Mouse (Mus musculus) heart, embryonic 15.5 days (tissue): ENCODE results near the gene Cfap299. TPM values are rescaled to one million over a fixed set of nuclear protein-coding genes. Genes with fewer than 3 reads are reported as not detected.

Experiments used
- ATAC-seq: fragments of 200-750 bp; cut with Nextera tagmentation; replicated peaks from 2 replicates; pipeline ENCODE4 v1.8.0; 2017; ENCODE audit warnings: low read depth, moderate TSS enrichment; ENCODE audit not compliant: insufficient number of reproducible peaks, insufficient read depth, low FRiP score
- H3K27ac ChIP-seq: fragments of 300-500 bp; sonication (generic); 2 replicates; pipeline ENCODE4 v1.5.1; 2015; ENCODE audit warnings: mild to moderate bottlenecking, inconsistent platforms
- H3K27me3 ChIP-seq: fragments of 300-500 bp; sonication (generic); 2 replicates; pipeline ENCODE4 v1.6.1; 2015; ENCODE audit warnings: inconsistent platforms
- H3K36me3 ChIP-seq: fragments of 300-500 bp; sonication (generic); 2 replicates; pipeline ENCODE4 v1.6.1; 2015; ENCODE audit warnings: mild to moderate bottlenecking, inconsistent platforms
- H3K4me1 ChIP-seq: fragments of 300-500 bp; sonication (generic); replicated peaks from 2 replicates; pipeline ENCODE4 v1.6.1; 2015; ENCODE audit warnings: inconsistent platforms
- H3K4me2 ChIP-seq: fragments of 300-500 bp; sonication (generic); 2 replicates; pipeline ENCODE4 v1.6.1; 2015; ENCODE audit warnings: inconsistent platforms, mild to moderate bottlenecking, moderate library complexity
- H3K4me3 ChIP-seq: fragments of 300-500 bp; sonication (generic); 2 replicates; pipeline ENCODE4 v1.5.1; 2015; ENCODE audit warnings: mild to moderate bottlenecking, inconsistent platforms
- H3K9ac ChIP-seq: fragments of 300-500 bp; sonication (generic); 2 replicates; pipeline ENCODE4 v1.6.1; 2015; ENCODE audit warnings: mild to moderate bottlenecking, inconsistent platforms
- H3K9me3 ChIP-seq: fragments of 300-500 bp; sonication (generic); replicated peaks from 2 replicates; pipeline ENCODE4 v1.6.1; 2016; ENCODE audit warnings: inconsistent platforms
- WGBS: fragments of 180-500 bp; shearing (Covaris S2); methylation state at CpG from one replicate; pipeline ENCODE4 v1.1.7; 2015; ENCODE audit warnings: mixed read lengths; 5-methylcytosine and 5-hydroxymethylcytosine counted together
- polyA plus RNA-seq: library from polyadenylated mRNA; unstranded; fragments of >200 nt; fragmentation: Nextera tagmentation; extraction: Ambion mirVana; gene quantifications from 2 replicates; pipeline ENCODE4 v1.2.1, GENCODE M21; 2015

Cfap299 gene
- polyA plus RNA-seq, 1 experiment from 2014 or later, result not detected

DNA sequence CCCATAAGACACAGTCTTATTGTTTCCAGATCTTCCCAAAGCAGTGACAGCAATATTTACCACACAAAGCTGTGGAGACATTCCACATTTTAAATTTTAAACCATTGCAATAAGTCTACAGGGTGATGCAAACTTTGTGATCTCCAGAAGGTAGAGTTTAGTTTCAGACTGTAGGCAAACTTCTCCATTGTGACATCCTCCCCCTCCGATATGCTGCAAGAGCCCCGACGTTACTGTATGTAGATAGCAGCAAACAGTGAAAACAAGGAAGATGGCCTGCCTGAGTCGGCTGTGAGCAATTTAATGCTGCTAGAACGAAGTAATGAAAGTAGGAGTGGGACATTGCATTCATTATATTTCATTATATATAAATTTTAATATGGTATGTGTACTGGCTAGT lies 359.1 kb downstream of the Cfap299 start:
- Histone ChIP-seq H3K27me3 (no peaks in the 10 kb centered on the region), H3K4me3 (no peak overlapping the region), H3K4me2 (no peak overlapping the region), H3K36me3 (no peaks in the 10 kb centered on the region), H3K27ac (no peak overlapping the region), H3K9ac (no peak overlapping the region), H3K9me3 (no peaks in the 10 kb centered on the region), H3K4me1 (no peaks in the 10 kb centered on the region)
- no peak for ATAC-seq
- WGBS, result 86% methylated on average over 5 of the region's 5 CpGs

DNA sequence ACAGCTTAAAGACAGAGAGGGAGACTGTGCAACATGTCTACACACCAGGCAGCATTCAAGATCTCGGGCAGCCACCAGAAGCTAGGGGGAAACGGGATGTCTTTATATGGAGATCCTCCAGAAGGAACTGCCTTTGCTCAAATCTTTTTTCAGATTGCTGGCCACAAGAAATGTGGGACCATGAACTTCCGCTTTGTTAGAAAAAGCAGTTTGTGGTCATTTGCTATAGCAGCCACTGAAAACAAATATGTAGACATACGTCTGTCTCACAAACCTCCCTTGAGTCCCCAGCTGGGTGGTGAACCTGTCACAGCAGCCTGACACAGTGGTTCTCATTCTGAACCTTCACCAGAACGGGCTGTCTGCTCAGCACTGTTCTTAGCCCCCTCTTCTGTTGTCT lies 363.0 kb downstream of the Cfap299 start:
- no peaks in the 10 kb centered on the region for H3K9me3 ChIP-seq
- H3K27ac ChIP-seq, result no peak overlapping the region
- H3K4me2 ChIP-seq, result no peak overlapping the region
- WGBS, result 43% methylated on average over 5 of the region's 5 CpGs
- H3K4me3 ChIP-seq, result no peak overlapping the region
- H3K36me3 ChIP-seq, result no peaks in the 10 kb centered on the region
- no peak for ATAC-seq
- H3K9ac ChIP-seq, result no peak overlapping the region
- no peaks in the 10 kb centered on the region for H3K27me3 ChIP-seq
- no peaks in the 10 kb centered on the region for H3K4me1 ChIP-seq

DNA sequence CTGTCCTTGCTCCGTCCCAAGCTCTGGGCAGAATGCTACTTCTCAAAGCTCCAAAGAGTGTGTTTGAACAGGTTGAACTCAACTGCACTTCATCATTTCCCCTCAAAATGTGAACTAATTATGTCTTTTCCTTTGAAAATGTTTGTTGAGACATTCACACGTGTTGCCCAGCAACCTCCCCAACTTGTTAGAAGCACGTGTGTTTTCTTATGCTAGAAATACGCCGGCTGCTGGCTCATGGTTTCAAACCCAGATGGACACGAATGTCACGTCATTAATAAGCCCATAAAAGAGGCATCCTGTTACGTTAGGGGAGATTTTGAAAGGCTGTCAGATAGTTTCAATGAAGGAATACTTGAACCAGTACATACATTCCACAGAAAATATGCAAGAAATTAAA lies 367.2 kb downstream of the Cfap299 start:
- WGBS, result 69% methylated on average over 8 of the region's 8 CpGs
- Histone ChIP-seq H3K4me1 (no peaks in the 10 kb centered on the region), H3K27ac (no peak overlapping the region), H3K4me2 (no peak overlapping the region), H3K9ac (no peak overlapping the region), H3K36me3 (no peaks in the 10 kb centered on the region), H3K4me3 (no peak overlapping the region), H3K9me3 (no peaks in the 10 kb centered on the region), H3K27me3 (no peaks in the 10 kb centered on the region)
- ATAC-seq, result no peak

DNA sequence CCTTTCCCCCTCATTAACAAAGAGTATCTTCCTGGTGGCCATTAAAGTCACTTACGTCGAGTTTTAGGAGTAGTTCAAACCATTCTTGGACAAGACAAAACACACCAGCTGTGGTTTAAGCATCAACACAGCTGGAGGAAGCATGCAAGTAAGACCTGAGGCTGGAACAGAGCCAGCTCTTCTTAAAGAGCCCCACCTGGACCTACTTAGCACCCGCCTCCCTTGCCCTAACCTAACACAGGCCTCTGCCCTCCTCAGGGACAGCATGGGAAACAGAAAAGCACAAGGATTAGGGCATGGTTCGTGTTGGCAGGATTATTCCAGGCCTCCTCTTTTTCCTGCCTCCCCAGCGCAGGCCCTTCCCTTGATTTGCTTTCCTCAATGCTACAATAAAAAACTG lies 374.9 kb downstream of the Cfap299 start:
- no peak for ATAC-seq

DNA sequence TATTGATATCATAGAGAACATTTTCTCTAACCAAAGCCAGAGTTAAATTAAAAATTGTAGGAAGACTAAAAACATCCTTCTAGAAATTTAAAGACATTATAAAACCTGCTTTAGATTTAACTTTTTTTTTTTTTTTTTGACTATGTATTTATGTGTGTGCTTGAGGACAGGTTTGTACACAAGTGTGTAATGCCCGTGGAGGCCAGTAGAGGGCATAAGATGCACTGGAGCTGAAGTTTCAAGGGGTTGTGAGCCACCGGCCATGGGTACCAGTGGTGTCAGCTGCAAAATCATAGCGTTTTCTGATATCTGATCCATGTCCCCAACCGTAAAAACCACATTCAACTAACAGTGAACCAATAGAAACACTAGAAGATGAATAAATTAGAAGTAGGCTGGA lies 377.5 kb downstream of the Cfap299 start:
- Histone ChIP-seq H3K27me3 (no peaks in the 10 kb centered on the region), H3K4me3 (no peak overlapping the region), H3K27ac (no peak overlapping the region), H3K36me3 (no peaks in the 10 kb centered on the region), H3K4me2 (no peak overlapping the region), H3K9ac (no peak overlapping the region), H3K9me3 (no peaks in the 10 kb centered on the region), H3K4me1 (no peaks in the 10 kb centered on the region)
- WGBS, result 78% methylated on average over 4 of the region's 4 CpGs
- no peak for ATAC-seq

More for the DNA sequence above, 374.9 kb downstream of the Cfap299 start:
- Histone ChIP-seq H3K27me3 (no peaks in the 10 kb centered on the region), H3K4me2 (no peak overlapping the region), H3K36me3 (no peaks in the 10 kb centered on the region), H3K9me3 (no peaks in the 10 kb centered on the region), H3K4me3 (no peak overlapping the region), H3K27ac (no peak overlapping the region), H3K4me1 (no peaks in the 10 kb centered on the region), H3K9ac (no peak overlapping the region)
- WGBS, result 61% methylated on average over 5 of the region's 5 CpGs

DNA sequence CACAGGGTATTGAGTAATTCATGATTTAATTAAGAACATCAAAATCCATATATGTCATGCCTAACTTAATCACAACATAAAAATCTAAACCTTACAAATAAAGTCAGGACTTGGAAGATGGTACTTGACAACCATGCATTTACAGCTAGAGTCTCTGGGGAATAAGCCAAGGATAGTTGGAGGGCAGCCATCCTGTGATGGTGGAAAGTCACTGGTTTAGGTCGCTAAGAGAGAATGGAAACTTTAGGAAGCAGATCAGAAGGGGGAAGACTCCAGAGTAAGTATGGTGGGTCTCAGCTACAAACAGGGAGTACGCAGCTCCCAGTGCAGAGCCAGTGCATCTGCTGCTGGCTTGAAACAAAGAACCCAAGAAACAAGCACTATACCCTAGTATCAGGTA lies 386.3 kb downstream of the Cfap299 start:
- Histone ChIP-seq H3K9ac (no peak overlapping the region), H3K36me3 (no peaks in the 10 kb centered on the region), H3K27me3 (no peaks in the 10 kb centered on the region), H3K4me1 (no peaks in the 10 kb centered on the region), H3K4me3 (no peak overlapping the region), H3K9me3 (no peaks in the 10 kb centered on the region), H3K4me2 (no peak overlapping the region), H3K27ac (no peak overlapping the region)
- 67% methylated on average over 2 of the region's 2 CpGs for WGBS
- ATAC-seq, result no peak

DNA sequence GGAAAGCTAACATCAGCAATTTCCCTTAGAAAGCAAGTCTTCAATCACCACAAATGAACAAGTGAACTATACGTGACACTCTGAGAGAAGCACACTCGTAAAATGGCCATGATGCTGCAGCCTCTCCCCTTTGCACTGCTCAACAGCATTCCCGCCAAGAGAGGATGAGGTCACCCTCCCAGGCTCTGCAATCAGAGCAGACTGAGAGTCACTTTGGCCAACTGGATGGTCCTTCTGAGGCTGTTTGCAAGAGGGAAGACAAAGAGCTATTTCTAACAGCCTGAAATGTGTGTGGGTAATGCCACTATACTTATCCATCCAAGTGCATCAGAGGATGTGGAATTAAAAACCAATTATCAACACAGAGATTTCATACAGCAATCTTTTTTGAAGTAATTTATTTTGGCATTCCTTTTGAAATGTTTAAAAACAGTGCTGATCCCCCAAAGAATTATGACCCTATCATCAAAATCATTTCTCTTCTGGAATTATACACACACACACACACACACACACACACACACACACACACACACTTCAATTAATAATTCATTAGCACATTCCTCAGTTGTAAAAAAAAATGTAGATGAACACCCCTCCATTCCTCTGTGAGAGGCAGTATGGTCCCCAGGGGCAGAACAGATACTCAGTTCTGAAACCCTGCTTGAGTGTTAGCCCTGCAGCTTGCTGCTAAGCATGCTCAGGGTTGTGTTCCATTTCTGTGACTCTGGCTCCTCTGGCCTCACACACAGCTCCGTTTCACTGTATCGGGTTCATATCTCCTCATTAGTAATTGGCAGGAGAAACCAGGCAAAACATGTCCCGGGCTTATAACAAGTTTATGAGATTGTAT lies 403.3 kb downstream of the Cfap299 start:
- no peaks in the 10 kb centered on the region for H3K4me1 ChIP-seq
- H3K27me3 ChIP-seq, result no peaks in the 10 kb centered on the region
- no peak overlapping the region for H3K9ac ChIP-seq
- no peak overlapping the region for H3K27ac ChIP-seq
- WGBS, result 44% methylated on average over 6 of the region's 6 CpGs
- no peak overlapping the region for H3K4me2 ChIP-seq
- no peak; the same call in 1 of the 2 replicates for ATAC-seq
- no peaks in the 10 kb centered on the region for H3K36me3 ChIP-seq
- H3K9me3 ChIP-seq, result no peaks in the 10 kb centered on the region
- no peak overlapping the region for H3K4me3 ChIP-seq

DNA sequence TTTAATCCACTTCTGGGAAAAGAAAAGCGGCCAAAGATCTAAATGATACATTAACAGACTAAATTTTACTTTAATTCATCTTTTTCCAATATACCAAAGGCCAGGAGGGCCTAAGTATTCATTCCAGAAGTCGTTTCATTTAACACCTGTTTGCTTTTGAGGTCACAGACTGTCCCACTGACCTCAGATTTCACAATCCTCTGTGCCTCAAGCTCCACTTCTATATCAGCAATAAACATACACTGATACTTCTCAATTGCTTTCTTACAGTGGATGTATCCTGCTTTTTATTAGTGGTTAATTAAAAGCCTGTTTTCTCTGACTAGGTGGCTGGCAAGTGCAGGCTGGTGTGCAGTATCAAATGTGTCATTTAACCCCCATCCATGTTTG lies 403.9 kb downstream of the Cfap299 start:
- H3K4me1 ChIP-seq, result no peaks in the 10 kb centered on the region
- no peaks in the 10 kb centered on the region for H3K36me3 ChIP-seq
- H3K4me3 ChIP-seq, result no peak overlapping the region
- no peaks in the 10 kb centered on the region for H3K27me3 ChIP-seq
- H3K27ac ChIP-seq, result no peak overlapping the region
- no peak overlapping the region for H3K9ac ChIP-seq
- H3K4me2 ChIP-seq, result no peak overlapping the region
- ATAC-seq, result no peak
- 59% methylated on average over 2 of the region's 2 CpGs for WGBS
- H3K9me3 ChIP-seq, result no peaks in the 10 kb centered on the region

DNA sequence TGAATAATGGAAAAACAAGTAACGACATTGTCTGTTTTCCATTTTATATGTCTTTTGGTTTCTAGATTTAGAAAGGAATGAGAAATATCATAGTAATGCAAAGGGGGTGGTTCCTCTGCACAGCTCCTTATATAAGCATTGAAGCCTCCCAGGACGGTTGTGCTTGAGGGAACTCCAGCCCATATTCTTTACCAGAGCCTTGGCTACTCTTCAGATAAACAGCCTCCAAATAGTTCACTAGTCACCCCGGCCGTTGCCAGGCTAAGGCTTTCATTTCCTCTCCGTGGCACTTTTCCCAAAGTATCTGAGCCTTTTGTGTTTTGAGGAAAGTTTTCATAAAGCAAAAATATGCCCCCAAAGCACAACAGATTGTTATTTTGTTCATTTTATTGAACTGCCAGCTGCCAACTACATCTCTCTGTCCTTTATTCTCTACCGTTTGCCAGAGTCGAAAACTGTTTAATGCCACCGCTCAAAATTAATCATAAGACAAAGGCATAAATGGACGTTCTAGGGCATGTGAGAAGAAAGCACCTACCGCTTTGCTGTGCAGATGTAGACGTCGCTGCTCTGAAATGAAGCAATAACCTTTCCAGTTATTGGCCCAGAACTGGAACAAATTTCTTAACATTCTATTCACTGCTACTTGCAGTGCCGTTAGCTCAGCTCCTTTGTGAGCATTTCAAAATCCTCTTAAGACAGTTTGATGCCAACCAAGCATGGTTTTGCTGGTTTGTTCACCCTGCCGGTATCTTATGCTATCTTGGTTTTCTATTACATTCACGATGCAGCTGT lies 433.0 kb downstream of the Cfap299 start:
- WGBS, result 76% methylated on average over 15 of the region's 15 CpGs
- no peaks in the 10 kb centered on the region for H3K4me1 ChIP-seq
- no peaks in the 10 kb centered on the region for H3K36me3 ChIP-seq
- H3K4me3 ChIP-seq, result no peak overlapping the region
- H3K27me3 ChIP-seq, result no peaks in the 10 kb centered on the region
- H3K4me2 ChIP-seq, result no peak overlapping the region
- H3K9me3 ChIP-seq, result no peaks in the 10 kb centered on the region
- H3K27ac ChIP-seq, result no peak overlapping the region
- H3K9ac ChIP-seq, result no peak overlapping the region
- ATAC-seq, result no peak

DNA sequence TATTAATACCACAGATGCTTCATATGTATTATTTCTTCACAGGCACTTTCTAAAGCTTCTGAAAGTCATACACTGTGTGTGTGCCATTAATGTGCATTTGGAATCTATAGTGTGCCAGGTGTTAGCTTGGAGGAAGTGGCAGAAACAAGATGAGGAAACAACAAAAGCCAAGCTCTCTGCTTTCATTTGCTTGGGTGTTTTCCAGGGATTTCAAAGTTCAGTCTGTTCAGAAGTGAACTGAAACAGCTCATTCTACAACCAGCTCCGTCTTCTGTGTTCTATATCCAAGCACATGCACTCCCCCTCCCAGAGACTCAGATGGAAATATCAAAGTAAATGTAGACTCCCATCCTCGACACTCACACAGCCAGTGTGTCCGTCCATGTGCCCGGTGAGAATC lies 449.5 kb downstream of the Cfap299 start:
- ATAC-seq, result no peak

DNA sequence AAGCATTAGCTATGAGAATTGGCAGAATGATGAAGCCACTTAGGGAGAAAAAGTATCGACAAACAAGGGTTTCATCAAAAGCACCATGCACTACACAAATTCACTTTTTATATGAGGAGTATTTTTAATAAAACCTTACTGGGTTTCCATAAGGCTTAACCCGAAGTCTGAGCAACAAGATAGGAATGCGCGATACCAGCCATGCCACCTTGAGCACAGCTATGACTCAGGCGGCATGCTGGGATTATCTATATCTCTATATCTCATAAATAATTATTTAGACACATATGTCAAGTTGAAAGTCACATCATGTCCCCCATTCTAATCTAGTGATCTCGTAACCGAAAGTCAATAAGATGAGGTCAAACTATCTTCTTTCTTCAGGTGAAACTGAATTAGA lies 453.0 kb downstream of the Cfap299 start:
- Histone ChIP-seq H3K36me3 (no peaks in the 10 kb centered on the region), H3K27me3 (no peaks in the 10 kb centered on the region), H3K9ac (no peak overlapping the region), H3K4me1 (no peaks in the 10 kb centered on the region), H3K4me2 (no peak overlapping the region), H3K9me3 (no peaks in the 10 kb centered on the region), H3K4me3 (no peak overlapping the region), H3K27ac (no peak overlapping the region)
- ATAC-seq, result no peak
- 88% methylated on average over 7 of the region's 7 CpGs for WGBS

More for the DNA sequence above, 449.5 kb downstream of the Cfap299 start:
- WGBS, result 76% methylated on average over 4 of the region's 4 CpGs
- H3K4me2 ChIP-seq, result no peak overlapping the region
- H3K9me3 ChIP-seq, result no peaks in the 10 kb centered on the region
- no peak overlapping the region for H3K4me3 ChIP-seq
- H3K36me3 ChIP-seq, result no peaks in the 10 kb centered on the region
- no peak overlapping the region for H3K9ac ChIP-seq
- no peaks in the 10 kb centered on the region for H3K4me1 ChIP-seq
- no peak overlapping the region for H3K27ac ChIP-seq
- H3K27me3 ChIP-seq, result no peaks in the 10 kb centered on the region
